Mouse (Mus musculus): Measurements from ENCODE around the gene Tmem108.

The Tmem108 gene

GRCm38 (mm10) chr9:103591962-103592361 is 169.7 kb downstream of the Tmem108 start:
- no peak for DNase-seq (ENCODE audit: low spot score in 2 of 2)

GRCm38 (mm10) chr9:103590801-103591200 is 170.8 kb downstream of the Tmem108 start:
- DNase-seq (ENCODE audit: low spot score in 2 of 2) = no peak

GRCm38 (mm10) chr9:103584865-103585264 is 176.8 kb downstream of the Tmem108 start:
- DNase-seq (ENCODE audit: low spot score in 2 of 2) = no peak

GRCm38 (mm10) chr9:103582249-103582961 is 179.2 kb downstream of the Tmem108 start:
- DNase-seq (ENCODE audit: low spot score in 2 of 2) = no peak

GRCm38 (mm10) chr9:103580621-103581020 is 181.0 kb downstream of the Tmem108 start:
- DNase-seq (ENCODE audit: low spot score in 2 of 2) = no peak

- DNase-seq (ENCODE audit: low spot score in 2 of 2) = no peak
These were observed 181.5 kb downstream of the Tmem108 start for GRCm38 (mm10) chr9:103580186-103580585.

- DNase-seq (ENCODE audit: low spot score in 2 of 2) = no peak
These were observed 182.1 kb downstream of the Tmem108 start for GRCm38 (mm10) chr9:103579411-103580026.

GRCm38 (mm10) chr9:103577731-103578130 is 183.9 kb downstream of the Tmem108 start:
- DNase-seq (ENCODE audit: low spot score in 2 of 2) = no peak

- DNase-seq (ENCODE audit: low spot score in 2 of 2) = no peak
These were observed 184.5 kb downstream of the Tmem108 start for GRCm38 (mm10) chr9:103577181-103577580.

- no peak for DNase-seq (ENCODE audit: low spot score in 2 of 2)
These were observed 185.7 kb downstream of the Tmem108 start for GRCm38 (mm10) chr9:103575901-103576300.

- DNase-seq (ENCODE audit: low spot score in 2 of 2) = no peak
These were observed 187.5 kb downstream of the Tmem108 start for GRCm38 (mm10) chr9:103573994-103574750.

GRCm38 (mm10) chr9:103570158-103570741 is 191.4 kb downstream of the Tmem108 start:
- no peak for DNase-seq (ENCODE audit: low spot score in 2 of 2)

GRCm38 (mm10) chr9:103568983-103569382 is 192.7 kb downstream of the Tmem108 start:
- no peak for DNase-seq (ENCODE audit: low spot score in 2 of 2)

GRCm38 (mm10) chr9:103565186-103565585 is 196.5 kb downstream of the Tmem108 start:
- DNase-seq (ENCODE audit: low spot score in 2 of 2) = no peak

GRCm38 (mm10) chr9:103563864-103564610 is 197.6 kb downstream of the Tmem108 start:
- DNase-seq (ENCODE audit: low spot score in 2 of 2) = peak in 1 of 2 experiments; percentile 40

- no peak for DNase-seq (ENCODE audit: low spot score in 2 of 2)
These were observed 199.6 kb downstream of the Tmem108 start for GRCm38 (mm10) chr9:103562063-103562462.

GRCm38 (mm10) chr9:103558741-103559140 is 202.9 kb downstream of the Tmem108 start:
- no peak for DNase-seq (ENCODE audit: low spot score in 2 of 2)

GRCm38 (mm10) chr9:103558240-103558639 is 203.4 kb downstream of the Tmem108 start:
- peak in 1 of 2 experiments; percentile 63 for DNase-seq (ENCODE audit: low spot score in 2 of 2)

- no peak for DNase-seq (ENCODE audit: low spot score in 2 of 2)
These were observed 204.6 kb downstream of the Tmem108 start for GRCm38 (mm10) chr9:103557085-103557484.

- DNase-seq (ENCODE audit: low spot score in 2 of 2) = no peak
These were observed 206.3 kb downstream of the Tmem108 start for GRCm38 (mm10) chr9:103555334-103555733.

- DNase-seq (ENCODE audit: low spot score in 2 of 2) = no peak
These were observed 210.9 kb downstream of the Tmem108 start for GRCm38 (mm10) chr9:103550661-103551248.

Measured in frontal cortex, postnatal 10 days (tissue).